In the genomic region with DNA sequence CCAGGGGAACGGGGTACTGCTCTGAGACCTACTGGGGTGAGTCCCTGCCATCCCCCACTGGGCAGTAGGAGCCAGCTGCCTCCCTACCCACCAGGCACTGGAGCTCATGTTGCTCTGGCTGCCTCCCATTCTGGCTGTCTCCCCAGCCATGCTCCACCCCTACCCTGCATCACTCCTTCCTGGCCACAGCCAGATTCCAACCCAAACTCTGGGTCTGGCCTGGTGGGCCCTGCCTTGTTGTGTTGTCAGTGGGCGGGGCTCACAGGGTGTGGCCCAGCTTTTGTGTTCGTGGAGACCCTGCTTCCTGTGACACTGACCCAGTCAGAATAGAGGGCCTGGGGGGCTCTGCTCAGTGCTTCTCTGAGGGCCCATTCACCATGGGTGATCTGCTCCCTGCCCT, we compare ENCODE assay signal across 12 mouse cellular contexts. TPM values are rescaled to one million over a fixed set of nuclear protein-coding genes. Genes with fewer than 3 reads are reported as not detected.
DNase-seq lines count a peak whose midpoint lies in the region; ATAC-seq lines count a peak whose summit lies in the region.
"Had no signal": no experiment of that assay in that cellular context is flagged by ENCODE, and none has a peak within 500 bp of the region (broad histone marks: within the 10 kb centered on the region; RNA-seq: fewer than 3 reads in every experiment).

No protein-coding gene starts in this region.

- H3K4me3 ChIP-seq in forebrain, embryonic 11.5 days (ENCODE audit: low read depth, low read length) = no peak overlapping the region
- no peak overlapping the region; the same call in 1 of the 2 replicates for H3K4me3 ChIP-seq in forebrain, embryonic 10.5 days
- no peak overlapping the region for H3K4me3 ChIP-seq in limb, embryonic 15.5 days
- no peak overlapping the region for H3K4me3 ChIP-seq in limb, embryonic 10.5 days
- H3K4me3 ChIP-seq in hindbrain, embryonic 12.5 days = no peak overlapping the region

- ATAC-seq in forebrain, embryonic 11.5 days (replicated peaks; ENCODE audit: low FRiP score) = no peak
- ATAC-seq in limb, embryonic 15.5 days (ENCODE audit: insufficient number of reproducible peaks, low FRiP score, low TSS enrichment, low read depth) = no peak
- ATAC-seq in hindbrain, embryonic 12.5 days (ENCODE audit: low FRiP score) = no peak

- no peaks in the 10 kb centered on the region for H3K9me3 ChIP-seq in forebrain, embryonic 11.5 days (ENCODE audit: control insufficient read depth, low read length)
- H3K9me3 ChIP-seq in forebrain, embryonic 10.5 days = no peaks in the 10 kb centered on the region
- H3K9me3 ChIP-seq in limb, embryonic 15.5 days = no peaks in the 10 kb centered on the region
- no peaks in the 10 kb centered on the region for H3K9me3 ChIP-seq in limb, embryonic 10.5 days (replicated peaks)
- H3K9me3 ChIP-seq in hindbrain, embryonic 12.5 days (replicated peaks) = no peaks in the 10 kb centered on the region

- 76% methylated on average over 3 of the region's 3 CpGs for whole genome bisulfite sequencing in forebrain, embryonic 11.5 days
- 63% methylated on average over 3 of the region's 3 CpGs for WGBS in forebrain, embryonic 10.5 days
- 57% methylated on average over 3 of the region's 3 CpGs for WGBS in limb, embryonic 15.5 days
- 68% methylated on average over 3 of the region's 3 CpGs for WGBS in limb, embryonic 10.5 days
- 67% methylated on average over 3 of the region's 3 CpGs for WGBS in hindbrain, embryonic 12.5 days

- DNase-seq in forebrain, embryonic 11.5 days (ENCODE audit: low spot score) = peak; percentile 46
- DNase-seq in forebrain, embryonic 10.5 days (ENCODE audit: extremely low spot score, low spot score) = no peak
- DNase-seq in limb, embryonic 10.5 days (ENCODE audit: low spot score) = no peak
- peak; percentile 65 for DNase-seq in adipocyte (ENCODE audit: low spot score)
- DNase-seq in lung, postnatal 36 days = peak; percentile 50
- DNase-seq in embryo, embryonic 9.5 days (ENCODE audit: extremely low spot score) = no peak
- DNase-seq: kidney, adult 8-10 months; right cerebral cortex, postnatal 14 days; thymus, adult 18-20 months had no signal

- H3K9ac ChIP-seq in forebrain, embryonic 11.5 days (ENCODE audit: low read length) = no peak overlapping the region
- no peak overlapping the region for H3K9ac ChIP-seq in limb, embryonic 15.5 days
- H3K9ac ChIP-seq in hindbrain, embryonic 12.5 days = no peak overlapping the region

- H3K27me3 ChIP-seq in forebrain, embryonic 11.5 days (ENCODE audit: control insufficient read depth, insufficient read depth, low read length) = no peaks in the 10 kb centered on the region
- H3K27me3 ChIP-seq in forebrain, embryonic 10.5 days (ENCODE audit: poor library complexity, severe bottlenecking) = peaks cover under 1% of the 10 kb centered on the region; the same call in 1 of the 2 replicates
- no peaks in the 10 kb centered on the region for H3K27me3 ChIP-seq in limb, embryonic 15.5 days
- no peaks in the 10 kb centered on the region for H3K27me3 ChIP-seq in limb, embryonic 10.5 days (ENCODE audit: low read depth, poor library complexity, severe bottlenecking)
- no peaks in the 10 kb centered on the region for H3K27me3 ChIP-seq in hindbrain, embryonic 12.5 days

- H3K27ac ChIP-seq in forebrain, embryonic 11.5 days (ENCODE audit: low read depth, low read length) = no peak overlapping the region
- no peak overlapping the region for H3K27ac ChIP-seq in forebrain, embryonic 10.5 days
- 0 out of 2 replicates have a peak overlapping the region, but pooled peaks have one; percentile 0 for H3K27ac ChIP-seq in limb, embryonic 15.5 days
- H3K27ac ChIP-seq in limb, embryonic 10.5 days = no peak overlapping the region
- H3K27ac ChIP-seq in hindbrain, embryonic 12.5 days = no peak overlapping the region

- H3K36me3 ChIP-seq in forebrain, embryonic 11.5 days (ENCODE audit: control insufficient read depth, insufficient read depth, low read length) = peaks cover 3% of the 10 kb centered on the region; the same call in 1 of the 2 replicates
- H3K36me3 ChIP-seq in forebrain, embryonic 10.5 days (replicated peaks) = peaks cover 98% of the 10 kb centered on the region
- peaks cover 75% of the 10 kb centered on the region for H3K36me3 ChIP-seq in limb, embryonic 15.5 days
- peaks cover 93% of the 10 kb centered on the region for H3K36me3 ChIP-seq in limb, embryonic 10.5 days
- peaks cover 74% of the 10 kb centered on the region for H3K36me3 ChIP-seq in hindbrain, embryonic 12.5 days

- H3K4me1 ChIP-seq in forebrain, embryonic 11.5 days (replicated peaks; ENCODE audit: control insufficient read depth, insufficient read depth, low read length) = 0 out of 2 replicates have a peak, but pooled peaks cover 2% of the 10 kb centered on the region
- H3K4me1 ChIP-seq in forebrain, embryonic 10.5 days = peaks cover 53% of the 10 kb centered on the region
- H3K4me1 ChIP-seq in limb, embryonic 15.5 days = peaks cover 46% of the 10 kb centered on the region
- H3K4me1 ChIP-seq in limb, embryonic 10.5 days = peaks cover 41% of the 10 kb centered on the region
- peaks cover 26% of the 10 kb centered on the region for H3K4me1 ChIP-seq in hindbrain, embryonic 12.5 days

- no peak overlapping the region for H3K4me2 ChIP-seq in forebrain, embryonic 11.5 days (ENCODE audit: low read depth, low read length, severe bottlenecking)
- no peak overlapping the region for H3K4me2 ChIP-seq in limb, embryonic 15.5 days
- H3K4me2 ChIP-seq in hindbrain, embryonic 12.5 days (replicated peaks) = no peak overlapping the region

RNA-seq across cellular contexts. Expression of a gene that starts 10.1 kb away (rescaled TPM):
- 19.2 and 21.2 TPM in 2 replicates for polyA plus RNA-seq in forebrain, embryonic 11.5 days (2014; fragmentation: Nextera tagmentation; extraction: Ambion mirVana)
- 12.2 and 12.8 TPM in 2 replicates for polyA plus RNA-seq in forebrain, embryonic 10.5 days (2016; fragmentation: Nextera tagmentation; extraction: Ambion mirVana)
- polyA plus RNA-seq in limb, embryonic 15.5 days (2015; fragmentation: Nextera tagmentation; extraction: Ambion mirVana) = 9.1 and 10.8 TPM in 2 replicates
- 13.6 and 14.8 TPM in 2 replicates for polyA plus RNA-seq in limb, embryonic 10.5 days (2016; fragmentation: Nextera tagmentation; extraction: Ambion mirVana)
- 10.9 and 13.4 TPM in 2 replicates for polyA plus RNA-seq in hindbrain, embryonic 12.5 days (2016; fragmentation: Nextera tagmentation; extraction: Ambion mirVana)

RNA-seq across cellular contexts. Expression of a gene that starts 11.4 kb away (rescaled TPM):
- polyA plus RNA-seq in forebrain, embryonic 11.5 days (2014; fragmentation: Nextera tagmentation; extraction: Ambion mirVana) = 3.3 TPM in 2 replicates
- 4.7 and 5.5 TPM in 2 replicates for polyA plus RNA-seq in forebrain, embryonic 10.5 days (2016; fragmentation: Nextera tagmentation; extraction: Ambion mirVana)
- polyA plus RNA-seq in limb, embryonic 15.5 days (2015; fragmentation: Nextera tagmentation; extraction: Ambion mirVana) = 2.7 and 3.0 TPM in 2 replicates
- 1.4 and 2.0 TPM in 2 replicates for polyA plus RNA-seq in limb, embryonic 10.5 days (2016; fragmentation: Nextera tagmentation; extraction: Ambion mirVana)
- 3.5 and 4.2 TPM in 2 replicates for polyA plus RNA-seq in hindbrain, embryonic 12.5 days (2016; fragmentation: Nextera tagmentation; extraction: Ambion mirVana)

RNA-seq across cellular contexts. Expression of a gene that starts 12.3 kb away (rescaled TPM):
- 32.2 and 35.8 TPM in 2 replicates for polyA plus RNA-seq in forebrain, embryonic 11.5 days (2014; fragmentation: Nextera tagmentation; extraction: Ambion mirVana)
- 30.4 and 32.7 TPM in 2 replicates for polyA plus RNA-seq in forebrain, embryonic 10.5 days (2016; fragmentation: Nextera tagmentation; extraction: Ambion mirVana)
- 62.5 and 69.8 TPM in 2 replicates for polyA plus RNA-seq in limb, embryonic 15.5 days (2015; fragmentation: Nextera tagmentation; extraction: Ambion mirVana)
- 33.4 and 38.7 TPM in 2 replicates for polyA plus RNA-seq in limb, embryonic 10.5 days (2016; fragmentation: Nextera tagmentation; extraction: Ambion mirVana)
- polyA plus RNA-seq in hindbrain, embryonic 12.5 days (2016; fragmentation: Nextera tagmentation; extraction: Ambion mirVana) = 29.7 and 32.3 TPM in 2 replicates

RNA-seq across cellular contexts. Expression of a gene that starts 14.0 kb away (rescaled TPM):
- polyA plus RNA-seq in forebrain, embryonic 11.5 days (2014; fragmentation: Nextera tagmentation; extraction: Ambion mirVana) = 19.0 and 22.0 TPM in 2 replicates
- 9.2 and 9.4 TPM in 2 replicates for polyA plus RNA-seq in forebrain, embryonic 10.5 days (2016; fragmentation: Nextera tagmentation; extraction: Ambion mirVana)
- 5.0 and 7.2 TPM in 2 replicates for polyA plus RNA-seq in limb, embryonic 15.5 days (2015; fragmentation: Nextera tagmentation; extraction: Ambion mirVana)
- 12.5 and 13.4 TPM in 2 replicates for polyA plus RNA-seq in limb, embryonic 10.5 days (2016; fragmentation: Nextera tagmentation; extraction: Ambion mirVana)
- polyA plus RNA-seq in hindbrain, embryonic 12.5 days (2016; fragmentation: Nextera tagmentation; extraction: Ambion mirVana) = 28.3 and 29.2 TPM in 2 replicates

RNA-seq across cellular contexts. Expression of a gene that starts 15.5 kb away (rescaled TPM):
- 0.19 TPM in 1 of 2 replicates, not detected in the other for polyA plus RNA-seq in forebrain, embryonic 11.5 days (2014; fragmentation: Nextera tagmentation; extraction: Ambion mirVana)
- 0.10 TPM in 2 replicates for polyA plus RNA-seq in forebrain, embryonic 10.5 days (2016; fragmentation: Nextera tagmentation; extraction: Ambion mirVana)
- polyA plus RNA-seq in limb, embryonic 15.5 days (2015; fragmentation: Nextera tagmentation; extraction: Ambion mirVana) = 0.12 TPM in 1 of 2 replicates, not detected in the other
- 0.14 TPM in 1 of 2 replicates, not detected in the other for polyA plus RNA-seq in limb, embryonic 10.5 days (2016; fragmentation: Nextera tagmentation; extraction: Ambion mirVana)
- polyA plus RNA-seq in hindbrain, embryonic 12.5 days (2016; fragmentation: Nextera tagmentation; extraction: Ambion mirVana) = 0.14 TPM in 1 of 2 replicates, not detected in the other
- polyA plus RNA-seq: embryonic facial prominence, embryonic 11.5 days had no signal

Comparison
In these comparisons a context has a peak if more than half of its experiments do, and no peak if none do; other contexts are left out.
1. DNase-seq: peak in forebrain, embryonic 11.5 days (single experiment), adipocyte (single experiment) and lung, postnatal 36 days (single experiment); none in forebrain, embryonic 10.5 days (single experiment), limb, embryonic 10.5 days (single experiment) and embryo, embryonic 9.5 days (single experiment).